ENCODE assay signal across 35 mouse cellular contexts in genomic region chrX:162419431-162419830, GRCm38 (mm10).
"Had no signal": no experiment of that assay in that cellular context is flagged by ENCODE, and none has a peak within 500 bp of the region (broad histone marks: within the 10 kb centered on the region; RNA-seq: fewer than 3 reads in every experiment).

No protein-coding gene starts in this region.

- H3K4me1 ChIP-seq: heart, embryonic 10.5 days; heart, embryonic 12.5 days; heart, embryonic 13.5 days; heart, embryonic 15.5 days; hindbrain, embryonic 10.5 days; hindbrain, embryonic 12.5 days; hindbrain, embryonic 13.5 days; hindbrain, embryonic 15.5 days; intestine, embryonic 15.5 days; kidney, embryonic 15.5 days had no signal

- DNase-seq: heart, postnatal 10 days; heart, postnatal 14 days; heart, postnatal 36 days; heart, postnatal 4 days; kidney, adult 11 months; kidney, adult 18-20 months; kidney, adult 2 months; kidney, adult 8-10 months; kidney, adult 9 months; kidney, postnatal 10 days; kidney, postnatal 14 days; kidney, postnatal 25 days; kidney, postnatal 36 days; kidney, postnatal 4 days; layer of hippocampus, adult 9-11 months; layer of hippocampus, postnatal 36 days had no signal

- H3K9me3 ChIP-seq: heart, embryonic 10.5 days; heart, embryonic 12.5 days; heart, embryonic 13.5 days; heart, embryonic 15.5 days; hindbrain, embryonic 10.5 days; hindbrain, embryonic 12.5 days; hindbrain, embryonic 13.5 days; hindbrain, embryonic 15.5 days; intestine, embryonic 15.5 days; kidney, embryonic 15.5 days had no signal

- H3K27me3 ChIP-seq: heart, embryonic 12.5 days; heart, embryonic 13.5 days; intestine, embryonic 15.5 days had no signal

- H3K27ac ChIP-seq: heart, embryonic 10.5 days; heart, embryonic 13.5 days; heart, embryonic 15.5 days; hindbrain, embryonic 10.5 days; hindbrain, embryonic 12.5 days; hindbrain, embryonic 13.5 days; hindbrain, embryonic 14.5 days; hindbrain, embryonic 15.5 days; intestine, embryonic 15.5 days; kidney, embryonic 15.5 days; kidney, postnatal 0 days; layer of hippocampus, adult 2 months; left cerebral cortex, adult 2 months had no signal

- H3K9ac ChIP-seq: heart, embryonic 12.5 days; heart, embryonic 13.5 days; heart, embryonic 15.5 days; hindbrain, embryonic 12.5 days; hindbrain, embryonic 13.5 days; hindbrain, embryonic 14.5 days; hindbrain, embryonic 15.5 days; intestine, embryonic 15.5 days; kidney, embryonic 15.5 days had no signal

- H3K36me3 ChIP-seq: heart, embryonic 10.5 days; heart, embryonic 12.5 days; heart, embryonic 13.5 days; heart, embryonic 15.5 days; hindbrain, embryonic 10.5 days; hindbrain, embryonic 12.5 days; hindbrain, embryonic 13.5 days; hindbrain, embryonic 15.5 days; intestine, embryonic 15.5 days; kidney, embryonic 15.5 days had no signal

- H3K4me3 ChIP-seq: heart, embryonic 10.5 days; heart, embryonic 12.5 days; heart, embryonic 13.5 days; heart, embryonic 15.5 days; hindbrain, embryonic 10.5 days; hindbrain, embryonic 12.5 days; hindbrain, embryonic 13.5 days; hindbrain, embryonic 15.5 days; intestine, embryonic 15.5 days; kidney, embryonic 15.5 days; layer of hippocampus, adult 2 months; left cerebral cortex, adult 2 months had no signal

- ATAC-seq: hindbrain, embryonic 16.5 days; inflammation-experienced regulatory T-cells, adult 6 months; intestine, embryonic 15.5 days; intestine, embryonic 16.5 days; intestine, postnatal 0 days had no signal

- H3K4me2 ChIP-seq: heart, embryonic 11.5 days; heart, embryonic 12.5 days; heart, embryonic 13.5 days; heart, embryonic 15.5 days; hindbrain, embryonic 12.5 days; hindbrain, embryonic 13.5 days; hindbrain, embryonic 14.5 days; hindbrain, embryonic 15.5 days; intestine, embryonic 15.5 days; kidney, embryonic 15.5 days had no signal
